Mouse (Mus musculus) forebrain, embryonic 13.5 days (tissue): ENCODE results near the gene Prph. TPM values are rescaled to one million over a fixed set of nuclear protein-coding genes. Genes with fewer than 3 reads are reported as not detected.

Source experiments
- ATAC-seq: fragments of 200-750 bp; cut with Nextera tagmentation; 2 replicates; pipeline ENCODE4 v1.8.0; 2017
- H3K27ac ChIP-seq: fragments of 300-500 bp; sonication (generic); 2 replicates; pipeline ENCODE4 v1.5.1; 2015; ENCODE audit warnings: inconsistent platforms, mild to moderate bottlenecking, moderate library complexity
- H3K27me3 ChIP-seq: fragments of 300-500 bp; sonication (generic); 2 replicates; pipeline ENCODE4 v1.6.1; 2015; ENCODE audit warnings: mild to moderate bottlenecking, inconsistent platforms
- H3K36me3 ChIP-seq: fragments of 300-500 bp; sonication (generic); 2 replicates; pipeline ENCODE4 v1.6.1; 2015; ENCODE audit warnings: mild to moderate bottlenecking, inconsistent platforms; ENCODE audit not compliant: poor library complexity, severe bottlenecking
- H3K4me1 ChIP-seq: fragments of 300-500 bp; sonication (generic); 2 replicates; pipeline ENCODE4 v1.6.1; 2015; ENCODE audit warnings: inconsistent platforms
- H3K4me2 ChIP-seq: fragments of 300-500 bp; sonication (generic); 2 replicates; pipeline ENCODE4 v1.6.1; 2015; ENCODE audit warnings: inconsistent platforms, mild to moderate bottlenecking, moderate library complexity
- H3K4me3 ChIP-seq: fragments of 300-500 bp; sonication (generic); 2 replicates; pipeline ENCODE4 v1.5.1; 2015; ENCODE audit warnings: mild to moderate bottlenecking, inconsistent platforms
- H3K9ac ChIP-seq: fragments of 300-500 bp; sonication (generic); 2 replicates; pipeline ENCODE4 v1.6.1; 2015; ENCODE audit warnings: mild to moderate bottlenecking, inconsistent platforms
- H3K9me3 ChIP-seq: fragments of 300-500 bp; sonication (generic); replicated peaks from 2 replicates; pipeline ENCODE4 v1.6.1; 2016; ENCODE audit warnings: inconsistent platforms
- WGBS: fragments of 180-500 bp; shearing (Covaris S2); methylation state at CpG from one replicate; pipeline ENCODE4 v1.1.7; 2015; 5-methylcytosine and 5-hydroxymethylcytosine counted together
- polyA plus RNA-seq: library from polyadenylated mRNA; unstranded; fragments of >200 nt; fragmentation: Nextera tagmentation; extraction: Ambion mirVana; gene quantifications from 2 replicates; pipeline ENCODE4 v1.2.1, GENCODE M21; 2015

The Prph gene
- polyA plus RNA-seq, result 0.94 and 1.6 TPM in 2 replicates

GRCm38 (mm10) chr15:99055040-99055439, at the start of gene Prph:
Gene Prph, plus strand, starts transcription at chr15:99055174.
- Histone ChIP-seq H3K4me1 (peaks cover 41% of the 10 kb centered on the region), H3K27me3 (peaks cover 82% of the 10 kb centered on the region), H3K36me3 (no peaks in the 10 kb centered on the region), H3K9me3 (no peaks in the 10 kb centered on the region), H3K4me3 (peak within 1 kb of the TSS; percentile 37), H3K27ac (no peak within 1 kb of the TSS), H3K9ac (peak within 1 kb of the TSS; percentile 32), H3K4me2 (peak within 1 kb of the TSS; percentile 65)
- 0 out of 2 replicates have a peak, but pooled peaks have one; percentile 8 for ATAC-seq
- WGBS, result 2% methylated on average over 30 of the region's 30 CpGs

GRCm38 (mm10) chr15:99008801-99009241, 46.2 kb upstream of the Prph start:
- Histone ChIP-seq H3K27ac (no peak overlapping the region), H3K9ac (no peak overlapping the region), H3K4me2 (no peak overlapping the region), H3K27me3 (no peaks in the 10 kb centered on the region), H3K4me3 (no peak overlapping the region), H3K9me3 (no peaks in the 10 kb centered on the region), H3K4me1 (no peaks in the 10 kb centered on the region), H3K36me3 (no peaks in the 10 kb centered on the region)
- no peak for ATAC-seq
- 76% methylated on average over 6 of the region's 6 CpGs for WGBS

- no peak overlapping the region for H3K4me2 ChIP-seq
- H3K4me1 ChIP-seq, result no peaks in the 10 kb centered on the region
- no peaks in the 10 kb centered on the region for H3K27me3 ChIP-seq
- ATAC-seq, result no peak
- H3K36me3 ChIP-seq, result no peaks in the 10 kb centered on the region
- H3K4me3 ChIP-seq, result no peak overlapping the region
- no peak overlapping the region for H3K9ac ChIP-seq
- 82% methylated on average over 2 of the region's 2 CpGs for WGBS
- no peaks in the 10 kb centered on the region for H3K9me3 ChIP-seq
- H3K27ac ChIP-seq, result no peak overlapping the region
Measured at GRCm38 (mm10) chr15:99010896-99011295, 44.1 kb upstream of the Prph start.

GRCm38 (mm10) chr15:99011946-99012345, 43.0 kb upstream of the Prph start:
- H3K27me3 ChIP-seq, result no peaks in the 10 kb centered on the region
- H3K4me1 ChIP-seq, result no peaks in the 10 kb centered on the region
- WGBS, result 90% methylated on average over 3 of the region's 3 CpGs
- H3K4me3 ChIP-seq, result no peak overlapping the region
- H3K9me3 ChIP-seq, result no peaks in the 10 kb centered on the region
- H3K27ac ChIP-seq, result no peak overlapping the region
- H3K9ac ChIP-seq, result no peak overlapping the region
- H3K4me2 ChIP-seq, result no peak overlapping the region
- no peak for ATAC-seq
- H3K36me3 ChIP-seq, result no peaks in the 10 kb centered on the region

- H3K27ac ChIP-seq, result no peak overlapping the region
- 65% methylated on average over 9 of the region's 9 CpGs for WGBS
- H3K9ac ChIP-seq, result no peak overlapping the region
- no peaks in the 10 kb centered on the region for H3K9me3 ChIP-seq
- no peak for ATAC-seq
- H3K36me3 ChIP-seq, result no peaks in the 10 kb centered on the region
- H3K4me1 ChIP-seq, result peaks cover 7% of the 10 kb centered on the region; the same call in 1 of the 2 replicates
- H3K4me3 ChIP-seq, result no peak overlapping the region
- no peak overlapping the region for H3K4me2 ChIP-seq
- H3K27me3 ChIP-seq, result no peaks in the 10 kb centered on the region
Measured at GRCm38 (mm10) chr15:99014496-99015030, 40.4 kb upstream of the Prph start.

GRCm38 (mm10) chr15:99017355-99017761, 37.6 kb upstream of the Prph start:
- no peak overlapping the region for H3K27ac ChIP-seq
- H3K4me3 ChIP-seq, result no peak overlapping the region
- WGBS, result 87% methylated on average over 8 of the region's 8 CpGs
- no peak overlapping the region for H3K9ac ChIP-seq
- no peaks in the 10 kb centered on the region for H3K9me3 ChIP-seq
- no peaks in the 10 kb centered on the region for H3K27me3 ChIP-seq
- H3K36me3 ChIP-seq, result no peaks in the 10 kb centered on the region
- H3K4me2 ChIP-seq, result no peak overlapping the region
- peaks cover 7% of the 10 kb centered on the region; the same call in 1 of the 2 replicates for H3K4me1 ChIP-seq
- ATAC-seq, result no peak

GRCm38 (mm10) chr15:99017986-99018385, 37.0 kb upstream of the Prph start:
- H3K27me3 ChIP-seq, result no peaks in the 10 kb centered on the region
- H3K4me1 ChIP-seq, result peaks cover 7% of the 10 kb centered on the region; the same call in 1 of the 2 replicates
- WGBS, result 57% methylated on average over 9 of the region's 9 CpGs
- H3K27ac ChIP-seq, result no peak overlapping the region
- H3K36me3 ChIP-seq, result no peaks in the 10 kb centered on the region
- no peak overlapping the region for H3K4me2 ChIP-seq
- ATAC-seq, result no peak
- H3K4me3 ChIP-seq, result no peak overlapping the region
- H3K9me3 ChIP-seq, result no peaks in the 10 kb centered on the region
- H3K9ac ChIP-seq, result no peak overlapping the region

- Histone ChIP-seq H3K27ac (no peak overlapping the region), H3K9me3 (no peaks in the 10 kb centered on the region), H3K36me3 (no peaks in the 10 kb centered on the region), H3K27me3 (no peaks in the 10 kb centered on the region), H3K4me3 (no peak overlapping the region), H3K9ac (no peak overlapping the region), H3K4me1 (peaks cover 7% of the 10 kb centered on the region; the same call in 1 of the 2 replicates), H3K4me2 (no peak overlapping the region)
- WGBS, result 83% methylated on average over 4 of the region's 4 CpGs
- ATAC-seq, result no peak
Measured at GRCm38 (mm10) chr15:99018630-99019029, 36.3 kb upstream of the Prph start.

- Histone ChIP-seq H3K9ac (no peak overlapping the region), H3K9me3 (no peaks in the 10 kb centered on the region), H3K4me1 (peaks cover 7% of the 10 kb centered on the region; the same call in 1 of the 2 replicates), H3K36me3 (no peaks in the 10 kb centered on the region), H3K4me3 (no peak overlapping the region), H3K4me2 (no peak overlapping the region), H3K27ac (no peak overlapping the region), H3K27me3 (no peaks in the 10 kb centered on the region)
- 60% methylated on average over 8 of the region's 8 CpGs for WGBS
- no peak for ATAC-seq
Measured at GRCm38 (mm10) chr15:99019436-99019835, 35.5 kb upstream of the Prph start.

GRCm38 (mm10) chr15:99020171-99020570, 34.8 kb upstream of the Prph start:
- H3K4me2 ChIP-seq, result no peak overlapping the region
- no peak overlapping the region for H3K9ac ChIP-seq
- no peak overlapping the region for H3K4me3 ChIP-seq
- ATAC-seq, result no peak
- no peaks in the 10 kb centered on the region for H3K27me3 ChIP-seq
- no peaks in the 10 kb centered on the region for H3K9me3 ChIP-seq
- no peaks in the 10 kb centered on the region for H3K36me3 ChIP-seq
- peaks cover 7% of the 10 kb centered on the region; the same call in 1 of the 2 replicates for H3K4me1 ChIP-seq
- WGBS, result 94% methylated on average over 4 of the region's 4 CpGs
- H3K27ac ChIP-seq, result no peak overlapping the region

- no peak overlapping the region for H3K27ac ChIP-seq
- no peak overlapping the region for H3K4me3 ChIP-seq
- H3K9me3 ChIP-seq, result no peaks in the 10 kb centered on the region
- H3K4me1 ChIP-seq, result peaks cover 7% of the 10 kb centered on the region; the same call in 1 of the 2 replicates
- H3K27me3 ChIP-seq, result no peaks in the 10 kb centered on the region
- 97% methylated on average over 7 of the region's 7 CpGs for WGBS
- H3K9ac ChIP-seq, result no peak overlapping the region
- no peaks in the 10 kb centered on the region for H3K36me3 ChIP-seq
- ATAC-seq, result no peak
- H3K4me2 ChIP-seq, result no peak overlapping the region
Measured at GRCm38 (mm10) chr15:99021255-99021654, 33.7 kb upstream of the Prph start.

GRCm38 (mm10) chr15:99024668-99025314, 30.2 kb upstream of the Prph start:
- Histone ChIP-seq H3K9ac (no peak overlapping the region), H3K36me3 (no peaks in the 10 kb centered on the region), H3K4me1 (peaks cover 9% of the 10 kb centered on the region), H3K4me3 (no peak overlapping the region), H3K27ac (no peak overlapping the region), H3K27me3 (0 out of 2 replicates have a peak, but pooled peaks cover 2% of the 10 kb centered on the region), H3K9me3 (no peaks in the 10 kb centered on the region), H3K4me2 (no peak overlapping the region)
- WGBS, result 21% methylated on average over 7 of the region's 8 CpGs
- no peak for ATAC-seq
